Mouse (Mus musculus) forebrain, postnatal 0 days (tissue): Measurements from ENCODE around the gene Olfr1216. TPM values are rescaled to one million over a fixed set of nuclear protein-coding genes. Genes with fewer than 3 reads are reported as not detected.
"Not testable (repeated sequence)": the region's sequence is repeated elsewhere in the genome, so short reads cannot be mapped to it uniquely, and the experiment has no call there.

Experiments used
- ATAC-seq: fragments of 200-750 bp; cut with Nextera tagmentation; 2 replicates; pipeline ENCODE4 v1.8.0; 2017; ENCODE audit warnings: mild to moderate bottlenecking, moderate library complexity
- DNase-seq: peaks from one replicate; pipeline ENCODE4 v3.0.0-alpha.2; 2015
- H3K27ac ChIP-seq: fragments of 300-500 bp; sonication (generic); 2 replicates; pipeline ENCODE4 v1.5.1; 2014; ENCODE audit warnings: low read depth, mild to moderate bottlenecking, antibody characterized with exemption, low read length, moderate library complexity, mixed read lengths
- H3K27me3 ChIP-seq: fragments of 300-500 bp; sonication (generic); 2 replicates; pipeline ENCODE4 v1.6.1; 2014; ENCODE audit warnings: mild to moderate bottlenecking, low read length, mixed read lengths; ENCODE audit not compliant: insufficient read depth
- H3K36me3 ChIP-seq: fragments of 300-500 bp; sonication (generic); 2 replicates; pipeline ENCODE4 v1.6.1; 2014; ENCODE audit warnings: mild to moderate bottlenecking, moderate library complexity; ENCODE audit not compliant: insufficient read depth
- H3K4me1 ChIP-seq: fragments of 300-500 bp; sonication (generic); 2 replicates; pipeline ENCODE4 v1.6.1; 2014; ENCODE audit warnings: antibody characterized with exemption; ENCODE audit not compliant: insufficient read depth
- H3K4me2 ChIP-seq: fragments of 300-500 bp; sonication (generic); 2 replicates; pipeline ENCODE4 v1.6.1; 2014; ENCODE audit warnings: low read depth, mild to moderate bottlenecking, moderate library complexity
- H3K4me3 ChIP-seq: fragments of 300-500 bp; sonication (generic); 2 replicates; pipeline ENCODE4 v1.5.1; 2014; ENCODE audit warnings: low read depth, low read length, mixed read lengths
- H3K9ac ChIP-seq: fragments of 300-500 bp; sonication (generic); 2 replicates; pipeline ENCODE4 v1.6.1; 2014; ENCODE audit warnings: mild to moderate bottlenecking
- H3K9me3 ChIP-seq: fragments of 300-500 bp; sonication (generic); 2 replicates; pipeline ENCODE4 v1.6.1; 2016; ENCODE audit warnings: low read length
- CTCF ChIP-seq: sonication (generic); IDR thresholded peaks from 2 replicates; pipeline ENCODE4 v1.5.1; 2016; ENCODE audit warnings: antibody characterized with exemption, control low read depth, low read depth
- WGBS: fragments of 180-500 bp; shearing (Covaris S2); extraction: QIAGEN DNeasy Blood & Tissue Kit; methylation state at CpG from one replicate; pipeline ENCODE4 v1.1.7; 2014; 5-methylcytosine and 5-hydroxymethylcytosine counted together
- polyA plus RNA-seq: library from polyadenylated mRNA; unstranded; fragments of >200 nt; fragmentation: Nextera tagmentation; extraction: Ambion mirVana; gene quantifications from 2 replicates; pipeline ENCODE4 v1.2.1, GENCODE M21; 2015
- total RNA-seq: library from RNA; depleted of rRNA; stranded (reverse); fragments of >200 nt; gene quantifications from 2 replicates; pipeline ENCODE4 v1.2.3, GENCODE M21; 2014; rRNA removed

Gene Olfr1216
- total RNA-seq: not detected in 2 replicates
- not detected in 2 replicates for polyA plus RNA-seq

DNA sequence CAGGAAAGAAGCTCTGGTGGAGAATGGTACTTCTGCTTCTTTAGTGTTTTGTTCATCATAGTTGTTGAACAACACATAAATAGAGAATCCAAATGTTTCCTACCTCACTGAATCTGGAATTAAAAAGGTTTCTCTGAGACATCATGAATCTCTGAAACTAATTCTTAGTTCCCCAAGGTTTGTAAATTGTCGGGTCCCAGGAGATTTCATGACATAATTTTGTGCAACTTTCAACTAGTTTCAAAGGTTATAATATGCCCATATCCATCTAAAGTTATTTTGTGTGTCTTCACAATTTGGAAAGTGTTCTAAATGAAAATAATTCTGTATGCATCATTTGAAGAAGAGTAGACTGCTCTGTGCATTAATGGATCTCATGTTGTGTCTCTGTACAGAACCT lies at the start of gene Olfr1216:
Gene Olfr1216 (minus strand): TSS at position 101 of the 400 bp plus-strand sequence.
- TF ChIP-seq CTCF: no peak
- WGBS: 79% methylated on average over 1 of the region's 1 CpGs

DNA sequence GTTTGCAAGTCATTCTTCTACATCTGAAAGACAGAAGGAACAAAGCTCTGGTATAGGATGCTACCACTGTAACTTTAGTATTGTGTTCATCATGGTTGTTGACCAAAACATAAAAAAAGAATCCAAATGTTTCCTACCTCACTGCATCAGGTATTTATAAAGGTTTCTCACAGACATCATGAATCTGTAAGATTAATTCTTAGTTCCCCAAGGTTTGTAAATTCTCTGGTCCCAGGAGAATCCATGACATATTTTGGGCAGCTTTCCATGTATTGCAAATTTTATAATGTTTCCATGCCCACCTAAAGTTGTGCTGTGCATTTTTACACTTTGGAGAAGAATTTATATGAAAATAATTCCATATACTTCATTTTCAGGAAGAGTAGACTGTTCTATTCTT lies 42.9 kb upstream of the Olfr1216 start, which contains the start of gene Olfr1218:
Gene Olfr1218 (minus strand): TSS at position 101 of the 400 bp plus-strand sequence.
- DNase-seq (no peak), ATAC-seq (no peak)
- Histone ChIP-seq H3K36me3 (no peaks in the 10 kb centered on the region), H3K27me3 (no peaks in the 10 kb centered on the region), H3K9me3 (no peaks in the 10 kb centered on the region), H3K4me3 (no peak within 1 kb of the TSS), H3K27ac (no peak within 1 kb of the TSS), H3K4me1 (no peaks in the 10 kb centered on the region), H3K4me2 (no peak within 1 kb of the TSS), H3K9ac (no peak within 1 kb of the TSS)
- no peak for TF ChIP-seq CTCF

More for the DNA sequence above, at the start of gene Olfr1216:
- H3K27me3 ChIP-seq: no peaks in the 10 kb centered on the region
- H3K9me3 ChIP-seq: no peaks in the 10 kb centered on the region
- H3K4me2 ChIP-seq: no peak within 1 kb of the TSS
- H3K36me3 ChIP-seq: no peaks in the 10 kb centered on the region
- H3K27ac ChIP-seq: no peak within 1 kb of the TSS
- ATAC-seq (no peak), DNase-seq (no peak)
- no peaks in the 10 kb centered on the region for H3K4me1 ChIP-seq
- no peak within 1 kb of the TSS for H3K9ac ChIP-seq
- H3K4me3 ChIP-seq: no peak within 1 kb of the TSS

DNA sequence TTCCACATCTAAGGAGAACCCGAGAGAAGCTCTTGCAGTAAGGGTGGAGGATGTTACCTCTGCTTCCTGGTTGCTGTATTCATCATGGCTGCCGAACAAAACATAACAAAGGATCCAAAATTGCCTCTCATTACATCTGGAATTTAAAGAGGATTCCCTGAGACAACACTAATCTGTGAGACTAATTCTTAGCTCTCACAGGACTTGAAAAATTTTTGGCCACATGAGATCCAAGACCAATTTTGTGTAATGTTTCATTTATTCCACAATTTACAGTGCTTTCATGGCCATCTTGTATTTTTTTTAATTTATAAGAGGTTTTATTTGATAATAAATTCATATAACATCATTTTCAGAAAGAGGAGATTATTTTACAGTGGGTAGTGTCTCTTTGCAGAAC lies 13.8 kb upstream of the Olfr1216 start, which contains the start of gene Olfr1217:
Gene Olfr1217 (minus strand): TSS at position 101 of the 400 bp plus-strand sequence.
- ATAC-seq: no peak
- DNase-seq: no peak

DNA sequence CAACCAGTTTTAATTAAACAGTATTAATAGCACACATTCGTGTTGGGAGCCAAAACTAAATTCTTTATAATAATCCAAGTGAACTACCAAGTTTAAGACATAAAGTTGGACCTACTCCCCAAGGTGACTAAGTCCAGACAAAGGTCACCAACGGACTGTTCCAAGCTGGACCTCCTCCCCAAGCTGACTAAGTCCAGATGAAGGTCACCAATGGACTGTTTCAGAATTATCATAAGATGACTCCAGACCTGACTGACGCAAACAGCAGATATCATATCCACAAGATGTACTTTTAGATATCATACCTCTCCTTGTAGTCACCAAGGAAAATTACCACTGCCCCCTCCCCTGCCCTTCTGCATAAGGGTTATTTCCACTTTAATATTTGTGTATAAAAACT lies 3.3 kb upstream of the Olfr1216 start:
- H3K27ac ChIP-seq, H3K4me1 ChIP-seq, ATAC-seq, H3K27me3 ChIP-seq, H3K9me3 ChIP-seq, H3K9ac ChIP-seq, H3K4me2 ChIP-seq, H3K4me3 ChIP-seq, DNase-seq, H3K36me3 ChIP-seq: not testable (repeated sequence)
- WGBS: 77% methylated on average over 3 of the region's 3 CpGs

More for the DNA sequence above, 13.8 kb upstream of the Olfr1216 start, which contains the start of gene Olfr1217:
- 63% methylated on average over 2 of the region's 2 CpGs for WGBS
- no peak within 1 kb of the TSS for H3K4me3 ChIP-seq
- H3K9ac ChIP-seq: no peak within 1 kb of the TSS
- H3K4me2 ChIP-seq: no peak within 1 kb of the TSS
- no peak for TF ChIP-seq CTCF
- no peaks in the 10 kb centered on the region for H3K9me3 ChIP-seq
- H3K36me3 ChIP-seq: no peaks in the 10 kb centered on the region
- no peaks in the 10 kb centered on the region for H3K4me1 ChIP-seq
- no peak within 1 kb of the TSS for H3K27ac ChIP-seq
- no peaks in the 10 kb centered on the region for H3K27me3 ChIP-seq

DNA sequence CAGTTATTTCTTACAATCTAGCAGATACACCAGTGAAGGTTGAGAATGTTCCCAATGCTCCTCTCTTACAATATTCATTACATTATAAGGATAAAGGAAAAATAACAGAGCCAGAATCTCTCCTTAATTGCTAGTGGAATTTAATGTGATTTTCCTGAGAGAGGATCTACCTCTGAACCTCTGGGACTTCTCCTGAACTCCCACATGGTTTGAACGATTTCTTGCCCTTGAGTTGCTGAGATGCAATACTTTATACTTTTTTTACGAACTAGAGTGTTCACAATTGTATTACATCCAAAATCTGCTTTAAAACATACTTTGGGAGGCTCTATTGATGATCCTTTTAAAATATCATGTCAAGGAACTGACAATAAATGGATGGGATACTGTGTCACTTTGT lies 11.3 kb downstream of the Olfr1216 start, which contains the start of gene Olfr1215:
Gene Olfr1215 (minus strand): TSS at position 101 of the 400 bp plus-strand sequence.
- Histone ChIP-seq H3K27ac (no peak within 1 kb of the TSS), H3K9ac (no peak within 1 kb of the TSS), H3K9me3 (no peaks in the 10 kb centered on the region), H3K27me3 (no peaks in the 10 kb centered on the region), H3K36me3 (no peaks in the 10 kb centered on the region), H3K4me2 (no peak within 1 kb of the TSS), H3K4me1 (no peaks in the 10 kb centered on the region), H3K4me3 (no peak within 1 kb of the TSS)
- WGBS: 65% methylated on average over 2 of the region's 2 CpGs
- ATAC-seq (no peak), DNase-seq (no peak)
- TF ChIP-seq CTCF: no peak

DNA sequence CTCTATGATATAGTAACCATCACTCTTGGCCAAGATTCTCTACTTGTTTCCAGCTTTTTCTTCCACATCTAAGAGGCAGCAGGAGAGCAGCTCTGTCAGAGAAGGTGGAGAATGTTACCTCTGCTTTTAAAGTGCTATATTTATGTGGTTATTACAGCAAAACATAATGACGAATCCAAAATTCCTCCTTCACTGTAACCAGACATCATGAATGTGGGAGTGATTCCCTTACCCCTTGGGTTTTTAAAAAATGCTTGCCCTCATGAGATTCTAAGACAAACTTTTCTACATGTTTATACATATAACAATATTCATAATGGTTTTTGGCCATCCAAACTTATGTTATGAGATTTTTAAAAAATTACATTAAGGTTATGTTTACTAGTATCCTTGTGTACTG lies 25.6 kb downstream of the Olfr1216 start, which contains the start of gene Olfr1214:
Gene Olfr1214 (minus strand): TSS at position 101 of the 400 bp plus-strand sequence.
- no peak within 1 kb of the TSS for H3K9ac ChIP-seq
- no peaks in the 10 kb centered on the region for H3K36me3 ChIP-seq
- WGBS: 89% methylated on average over 1 of the region's 1 CpGs
- H3K27ac ChIP-seq: no peak within 1 kb of the TSS
- H3K4me2 ChIP-seq: no peak within 1 kb of the TSS
- H3K9me3 ChIP-seq: no peaks in the 10 kb centered on the region
- no peaks in the 10 kb centered on the region for H3K27me3 ChIP-seq
- no peak for TF ChIP-seq CTCF
- ATAC-seq (no peak), DNase-seq (no peak)
- H3K4me1 ChIP-seq: no peaks in the 10 kb centered on the region
- H3K4me3 ChIP-seq: no peak within 1 kb of the TSS

DNA sequence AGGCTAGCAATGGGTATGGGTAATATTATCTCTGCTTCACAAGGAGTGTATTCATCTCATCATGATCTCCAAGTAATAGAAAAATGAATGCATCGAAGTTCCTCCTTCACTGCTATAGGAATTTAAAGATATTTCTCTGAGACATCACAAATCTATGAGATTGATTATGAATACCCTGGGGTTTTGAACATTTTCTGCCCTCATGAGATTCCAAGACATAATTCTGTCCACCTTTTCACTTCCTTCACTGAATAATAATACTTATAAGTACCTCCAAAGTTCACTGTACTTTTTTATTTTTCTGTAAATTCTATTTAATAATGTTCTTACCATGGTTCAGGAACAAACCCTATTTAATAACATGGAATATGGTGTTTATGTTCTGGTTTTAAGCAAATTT lies 38.0 kb downstream of the Olfr1216 start, which contains the start of gene Gm13762:
Gene Gm13762 (minus strand): TSS at position 101 of the 400 bp plus-strand sequence.
- Histone ChIP-seq H3K4me1 (no peaks in the 10 kb centered on the region), H3K36me3 (no peaks in the 10 kb centered on the region), H3K9me3 (no peaks in the 10 kb centered on the region), H3K4me3 (no peak within 1 kb of the TSS), H3K9ac (no peak within 1 kb of the TSS), H3K4me2 (no peak within 1 kb of the TSS), H3K27ac (no peak within 1 kb of the TSS), H3K27me3 (no peaks in the 10 kb centered on the region)
- ATAC-seq (no peak), DNase-seq (no peak)
- 88% methylated on average over 1 of the region's 1 CpGs for WGBS
- no peak for TF ChIP-seq CTCF

Other genes with a start within 250 kb of the Olfr1216 start
- gene Olfr1200, start 247.9 kb downstream of the Olfr1216 start, total RNA-seq: not detected in 2 replicates
- gene Olfr1200, start 247.9 kb downstream of the Olfr1216 start, polyA plus RNA-seq: not detected in 2 replicates
- gene Olfr1201, start 225.3 kb downstream of the Olfr1216 start, total RNA-seq: not detected in 2 replicates
- gene Olfr1201, start 225.3 kb downstream of the Olfr1216 start, polyA plus RNA-seq: not detected in 2 replicates
- not detected in 2 replicates for gene Olfr1202, start 203.8 kb downstream of the Olfr1216 start, total RNA-seq
- not detected in 2 replicates for gene Olfr1202, start 203.8 kb downstream of the Olfr1216 start, polyA plus RNA-seq
- not detected in 2 replicates for gene Olfr1205, start 188.6 kb downstream of the Olfr1216 start, total RNA-seq
- not detected in 2 replicates for gene Olfr1205, start 188.6 kb downstream of the Olfr1216 start, polyA plus RNA-seq
- gene Olfr1204, start 169.0 kb downstream of the Olfr1216 start, total RNA-seq: not detected in 2 replicates
- not detected in 2 replicates for gene Olfr1204, start 169.0 kb downstream of the Olfr1216 start, polyA plus RNA-seq
- not detected in 2 replicates for gene Olfr1206, start 155.1 kb downstream of the Olfr1216 start, total RNA-seq
- not detected in 2 replicates for gene Olfr1206, start 155.1 kb downstream of the Olfr1216 start, polyA plus RNA-seq
- not detected in 2 replicates for gene Olfr1208, start 116.0 kb downstream of the Olfr1216 start, total RNA-seq
- gene Olfr1208, start 116.0 kb downstream of the Olfr1216 start, polyA plus RNA-seq: not detected in 2 replicates
- not detected in 2 replicates for gene Olfr1209, start 103.2 kb downstream of the Olfr1216 start, total RNA-seq
- not detected in 2 replicates for gene Olfr1209, start 103.2 kb downstream of the Olfr1216 start, polyA plus RNA-seq
- gene Olfr1211, start 80.2 kb downstream of the Olfr1216 start, total RNA-seq: not detected in 2 replicates
- not detected in 2 replicates for gene Olfr1211, start 80.2 kb downstream of the Olfr1216 start, polyA plus RNA-seq
- gene Olfr1212, start 64.4 kb downstream of the Olfr1216 start, total RNA-seq: not detected in 2 replicates
- gene Olfr1212, start 64.4 kb downstream of the Olfr1216 start, polyA plus RNA-seq: not detected in 2 replicates
- not detected in 2 replicates for gene Gm13762, start 38.1 kb downstream of the Olfr1216 start, total RNA-seq
- not detected in 2 replicates for gene Gm13762, start 38.1 kb downstream of the Olfr1216 start, polyA plus RNA-seq
- not detected in 2 replicates for gene Olfr1214, start 25.7 kb downstream of the Olfr1216 start, total RNA-seq
- gene Olfr1214, start 25.7 kb downstream of the Olfr1216 start, polyA plus RNA-seq: not detected in 2 replicates
- gene Olfr1215, start 11.4 kb downstream of the Olfr1216 start, total RNA-seq: not detected in 2 replicates
- not detected in 2 replicates for gene Olfr1215, start 11.4 kb downstream of the Olfr1216 start, polyA plus RNA-seq
- gene Olfr1217, start 13.7 kb upstream of the Olfr1216 start, total RNA-seq: not detected in 2 replicates
- not detected in 2 replicates for gene Olfr1217, start 13.7 kb upstream of the Olfr1216 start, polyA plus RNA-seq
- not detected in 2 replicates for gene Olfr1218, start 42.8 kb upstream of the Olfr1216 start, total RNA-seq
- gene Olfr1218, start 42.8 kb upstream of the Olfr1216 start, polyA plus RNA-seq: not detected in 2 replicates
- not detected in 2 replicates for gene Olfr1219, start 65.2 kb upstream of the Olfr1216 start, total RNA-seq
- not detected in 2 replicates for gene Olfr1219, start 65.2 kb upstream of the Olfr1216 start, polyA plus RNA-seq
- not detected in 2 replicates for gene Olfr1220, start 88.5 kb upstream of the Olfr1216 start, total RNA-seq
- gene Olfr1220, start 88.5 kb upstream of the Olfr1216 start, polyA plus RNA-seq: not detected in 2 replicates
- gene Olfr1221, start 98.9 kb upstream of the Olfr1216 start, total RNA-seq: not detected in 2 replicates
- not detected in 2 replicates for gene Olfr1221, start 98.9 kb upstream of the Olfr1216 start, polyA plus RNA-seq
- not detected in 2 replicates for gene Olfr1222, start 114.7 kb upstream of the Olfr1216 start, total RNA-seq
- gene Olfr1222, start 114.7 kb upstream of the Olfr1216 start, polyA plus RNA-seq: not detected in 2 replicates
- gene Olfr1223, start 133.2 kb upstream of the Olfr1216 start, total RNA-seq: not detected in 2 replicates
- not detected in 2 replicates for gene Olfr1223, start 133.2 kb upstream of the Olfr1216 start, polyA plus RNA-seq
- gene Olfr1224-ps1, start 145.8 kb upstream of the Olfr1216 start, total RNA-seq: not detected in 2 replicates
- gene Olfr1224-ps1, start 145.8 kb upstream of the Olfr1216 start, polyA plus RNA-seq: not detected in 2 replicates
- gene Olfr1225, start 156.3 kb upstream of the Olfr1216 start, total RNA-seq: not detected in 2 replicates
- not detected in 2 replicates for gene Olfr1225, start 156.3 kb upstream of the Olfr1216 start, polyA plus RNA-seq
- gene Olfr1226, start 181.7 kb upstream of the Olfr1216 start, total RNA-seq: not detected in 2 replicates
- not detected in 2 replicates for gene Olfr1226, start 181.7 kb upstream of the Olfr1216 start, polyA plus RNA-seq
- gene Olfr1228, start 235.7 kb upstream of the Olfr1216 start, total RNA-seq: not detected in 2 replicates
- not detected in 2 replicates for gene Olfr1228, start 235.7 kb upstream of the Olfr1216 start, polyA plus RNA-seq